Mouse (Mus musculus) activated CD4-positive, CD25-positive, alpha-beta regulatory T cell, adult 4 months (primary cell): Measurements from ENCODE around the gene Cyp17a1. TPM values are rescaled to one million over a fixed set of nuclear protein-coding genes. Genes with fewer than 3 reads are reported as not detected.

Source experiments
- ATAC-seq: one replicate; pipeline ENCODE4 v1.8.0; 2017
- polyA plus RNA-seq, 2 experiments: library from polyadenylated mRNA; unstranded; fragments of 100-300 nt; shearing (Covaris generic); gene quantifications; one replicate each; pipeline ENCODE4 v1.2.1; 2017

The Cyp17a1 gene
- polyA plus RNA-seq, 2 experiments from 2014 or later, result not detected

- ATAC-seq, result no peak
These were observed 31.4 kb downstream of the Cyp17a1 start for GRCm38 (mm10) chr19:46641420-46642085.

DNA sequence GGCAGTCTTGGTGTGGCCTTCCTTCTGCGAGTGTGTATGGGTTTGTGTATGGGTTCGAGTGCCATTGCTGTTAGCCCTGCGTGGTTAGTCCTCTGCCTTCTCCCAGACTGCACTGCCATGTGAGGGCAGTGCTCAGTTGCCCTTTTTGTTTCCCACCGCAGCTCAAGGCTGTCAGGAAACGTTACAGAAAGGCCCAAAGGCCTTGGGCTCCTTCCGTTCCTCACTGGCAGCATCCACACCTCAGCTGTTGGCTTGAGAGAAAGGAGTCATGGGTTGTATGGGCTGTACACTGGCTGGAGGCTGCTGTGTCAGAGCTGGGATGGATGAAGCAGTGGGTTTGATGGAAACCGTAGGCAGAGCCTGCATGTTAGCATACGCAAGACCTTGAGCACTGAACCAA lies 32.2 kb downstream of the Cyp17a1 start:
- ATAC-seq, result no peak

- ATAC-seq, result no peak
These were observed 33.5 kb downstream of the Cyp17a1 start for GRCm38 (mm10) chr19:46639496-46639895.

DNA sequence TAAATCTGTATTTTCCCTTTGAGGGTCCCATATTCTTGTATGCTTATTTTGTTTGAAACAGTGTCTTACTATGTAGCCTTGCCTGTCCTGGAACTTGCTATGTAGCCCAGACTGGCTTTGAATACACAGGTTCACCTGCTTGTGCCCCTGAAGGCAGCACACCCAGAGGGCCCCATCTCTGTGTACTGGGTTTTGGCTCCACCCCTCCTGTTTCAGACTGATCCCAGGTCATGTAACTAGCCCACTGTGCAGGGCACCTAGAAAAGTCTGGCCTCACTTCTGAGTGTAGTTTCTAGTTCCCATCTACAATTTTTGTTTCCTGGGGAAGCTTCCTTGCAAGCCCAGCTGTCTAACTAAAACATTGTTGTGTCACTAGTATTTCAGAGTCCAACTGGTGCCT lies 33.9 kb downstream of the Cyp17a1 start:
- no peak for ATAC-seq

DNA sequence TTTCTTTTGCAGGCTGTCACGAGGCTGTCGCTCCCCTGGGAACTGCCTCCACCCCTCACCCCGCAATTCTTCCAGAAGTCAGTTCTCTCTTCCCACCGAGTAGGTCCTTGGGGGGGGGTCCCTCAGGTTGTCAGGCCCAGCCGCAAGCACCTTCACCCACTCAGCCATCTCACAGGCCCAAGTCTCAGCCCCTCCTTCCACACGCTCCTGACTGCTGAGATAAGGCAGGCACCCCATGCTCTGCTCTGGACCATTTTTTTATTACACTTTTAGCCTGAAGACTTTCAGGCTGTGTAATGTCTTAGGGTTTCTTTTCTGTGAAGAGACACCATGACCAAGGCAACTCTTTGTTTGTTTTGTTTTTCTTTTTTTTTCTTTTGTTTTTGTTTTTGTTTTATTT lies 35.4 kb downstream of the Cyp17a1 start:
- no peak for ATAC-seq

GRCm38 (mm10) chr19:46635766-46636165 lies 37.2 kb downstream of the Cyp17a1 start:
- no peak for ATAC-seq

DNA sequence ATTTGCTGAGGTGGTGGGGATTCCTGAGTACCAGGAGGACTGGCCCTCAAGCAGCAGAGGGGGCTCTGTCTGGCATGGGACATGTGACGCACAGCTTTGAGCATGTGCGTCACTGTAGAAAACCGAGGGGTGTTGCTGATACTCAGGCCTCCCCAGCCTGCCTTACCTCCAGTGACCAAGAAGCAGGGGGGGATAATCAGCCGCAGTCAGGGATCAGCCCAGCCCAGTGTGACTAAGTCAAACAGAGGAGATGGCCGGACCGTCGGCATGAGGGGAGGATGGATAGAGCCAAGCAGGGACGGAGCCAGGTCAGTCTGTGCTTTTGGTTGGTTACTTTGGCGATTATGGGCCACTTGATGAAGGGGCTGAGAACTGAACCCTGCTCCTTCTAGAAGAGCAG lies 41.3 kb downstream of the Cyp17a1 start:
- ATAC-seq, result no peak

- ATAC-seq, result no peak
These were observed 43.2 kb downstream of the Cyp17a1 start for GRCm38 (mm10) chr19:46629807-46630206.

DNA sequence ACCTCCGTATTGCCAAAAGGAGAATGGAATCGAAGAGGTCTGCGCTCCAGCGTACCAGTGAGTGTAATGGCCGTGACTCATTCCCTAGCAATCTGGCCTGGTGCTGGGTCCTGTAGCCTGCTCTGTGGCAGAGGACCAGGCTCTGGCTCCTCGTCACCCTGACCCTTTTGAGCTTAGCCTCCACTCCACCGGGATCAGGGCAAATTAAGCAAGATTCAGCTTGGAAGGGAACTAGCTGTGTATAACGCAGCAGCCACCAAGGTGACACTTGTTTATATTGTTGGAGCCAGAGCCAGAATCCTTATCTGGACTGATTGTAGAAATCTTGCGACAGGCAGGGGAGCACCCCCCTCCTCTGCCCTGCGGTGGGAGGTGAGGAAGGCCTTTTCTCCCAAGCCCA lies 44.6 kb downstream of the Cyp17a1 start:
- ATAC-seq, result no peak

- no peak for ATAC-seq
These were observed 47.5 kb downstream of the Cyp17a1 start for GRCm38 (mm10) chr19:46625519-46625918.

DNA sequence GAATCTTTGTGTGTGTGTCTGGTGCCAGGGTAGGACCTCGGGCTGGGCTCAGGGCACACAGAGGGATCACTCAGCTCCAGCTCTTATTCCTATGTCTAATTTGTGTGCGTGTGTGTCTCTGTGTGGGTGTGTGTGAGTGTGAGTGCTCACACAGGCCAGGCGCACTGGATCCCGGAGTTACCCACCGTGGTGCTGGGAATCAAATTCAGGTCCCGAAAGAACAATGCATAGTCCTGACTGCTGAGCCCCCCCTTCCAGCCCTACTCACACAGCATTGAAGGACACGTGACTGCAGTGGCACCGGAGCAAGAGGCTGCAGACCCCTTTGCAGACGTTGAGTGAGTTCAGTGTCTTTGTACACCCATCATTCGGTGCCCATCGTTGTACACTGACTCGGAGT lies 48.0 kb downstream of the Cyp17a1 start:
- no peak for ATAC-seq

DNA sequence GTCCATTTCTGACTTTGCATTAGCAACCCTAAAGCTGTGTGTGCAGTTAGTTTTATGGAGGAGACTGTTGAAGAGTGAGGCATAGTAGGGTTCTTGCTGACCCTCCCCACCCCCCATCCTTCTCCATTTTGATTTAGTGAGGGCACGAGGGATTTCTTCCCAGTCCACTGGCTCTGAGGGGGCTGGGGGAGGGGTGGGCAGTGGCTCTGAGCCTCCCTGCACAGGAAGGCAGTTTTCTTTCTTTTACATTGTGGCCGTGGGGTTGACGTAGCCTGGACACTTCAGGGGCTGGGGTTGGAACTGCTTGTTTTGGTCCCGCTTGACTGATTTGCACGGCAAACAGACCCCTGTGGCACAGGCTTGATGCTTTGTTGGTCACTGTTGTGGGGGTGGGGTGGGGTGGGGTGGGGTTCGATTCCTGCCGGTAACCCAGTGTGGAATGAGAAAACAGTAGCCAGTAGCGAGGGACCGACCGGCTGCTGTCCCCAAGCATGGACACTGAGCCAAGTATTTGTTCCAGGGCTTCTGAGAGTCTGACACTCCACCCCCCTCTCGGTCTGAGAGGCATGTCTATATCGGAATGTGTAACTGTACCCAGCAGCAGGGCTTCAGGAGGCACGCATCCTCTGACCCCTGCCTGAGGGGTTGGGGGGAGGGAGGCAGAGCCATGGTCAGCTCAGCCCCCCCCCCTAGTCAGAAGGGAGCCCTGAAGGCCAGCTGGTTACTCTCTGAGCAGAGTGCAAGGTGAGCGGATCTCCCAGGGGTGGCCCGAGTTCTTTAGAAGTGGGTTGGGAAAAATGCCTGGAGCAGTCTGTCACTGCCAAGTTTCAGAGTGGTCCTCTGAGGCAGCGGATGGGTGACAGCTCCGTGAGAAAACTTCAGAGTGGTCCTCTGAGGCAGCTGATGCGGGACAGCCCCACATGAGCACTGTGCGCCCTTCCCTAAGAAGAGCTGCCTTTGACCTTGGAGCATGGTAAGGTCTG lies 48.9 kb downstream of the Cyp17a1 start:
- no peak for ATAC-seq

GRCm38 (mm10) chr19:46623194-46623667 lies 49.7 kb downstream of the Cyp17a1 start:
- no peak for ATAC-seq

DNA sequence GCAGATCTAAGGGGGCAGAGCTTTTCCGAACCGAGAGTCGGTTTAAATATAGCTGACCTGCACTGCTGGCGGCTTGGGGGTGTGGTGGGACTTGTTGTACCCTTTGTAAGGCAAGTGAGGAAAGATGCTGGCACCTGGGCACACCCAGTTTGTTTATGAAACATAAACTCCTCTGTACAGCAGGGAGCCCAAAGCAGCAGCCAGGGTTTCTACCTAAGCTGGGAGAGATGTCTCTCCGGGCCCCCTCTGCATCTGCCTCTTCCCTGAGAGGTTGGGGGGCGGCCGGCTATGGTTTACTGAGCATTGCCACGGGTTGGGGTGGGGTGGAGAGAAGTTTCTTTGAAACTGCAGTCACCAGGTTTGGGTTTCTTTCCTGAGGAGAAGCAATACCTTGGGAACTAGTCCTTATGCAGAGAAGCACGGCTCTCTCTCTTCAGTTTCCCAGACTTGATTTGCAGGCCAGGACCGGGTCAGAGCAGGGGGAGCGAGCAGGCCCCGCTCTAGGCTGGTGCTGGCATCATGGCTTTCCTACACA lies 50.2 kb downstream of the Cyp17a1 start:
- no peak for ATAC-seq

DNA sequence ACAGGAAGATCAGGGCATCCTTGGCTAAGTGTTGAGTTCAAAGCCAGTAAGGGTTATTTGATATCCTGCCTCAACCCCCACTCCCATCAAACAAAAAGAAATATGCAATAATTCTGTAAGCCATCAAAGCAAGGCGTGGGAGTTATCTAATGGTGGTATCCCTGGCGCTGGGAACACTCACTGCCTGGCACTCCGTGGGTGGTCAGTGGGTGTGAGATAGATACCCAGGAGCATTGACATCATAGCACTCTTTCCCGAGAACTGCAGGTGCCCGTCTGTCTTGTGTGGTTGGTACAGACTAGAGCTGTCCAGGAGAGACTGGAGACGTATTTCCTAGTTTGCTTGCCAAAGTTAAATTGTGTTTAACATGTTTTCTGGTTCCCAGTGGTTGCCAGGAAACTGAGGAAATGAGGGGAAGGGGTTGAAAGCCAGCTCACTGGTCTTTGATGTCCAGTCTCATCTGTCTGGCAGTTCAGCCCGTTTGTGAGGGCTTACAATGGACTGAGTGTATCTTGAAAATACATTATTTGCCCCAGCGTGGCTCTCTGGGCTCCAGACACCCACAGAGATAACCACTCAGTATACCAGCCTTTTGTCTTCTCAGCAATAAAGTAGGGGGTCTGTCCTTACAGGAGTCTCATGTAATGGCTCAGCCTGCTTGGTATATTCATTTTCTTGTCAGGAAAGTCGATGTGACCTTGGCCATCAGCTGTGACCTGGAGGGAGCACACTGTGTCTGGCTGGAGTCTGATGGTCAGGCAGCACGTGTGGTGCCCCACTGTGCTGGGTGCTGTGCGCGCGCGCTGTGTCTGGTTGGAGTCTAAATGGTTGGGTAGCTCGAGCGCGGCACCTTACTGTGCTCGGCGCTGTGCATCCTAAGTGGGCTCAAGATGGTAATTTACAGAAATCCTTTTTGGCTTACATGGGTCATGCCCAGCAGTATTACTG lies 51.5 kb downstream of the Cyp17a1 start:
- ATAC-seq, result no peak

- peak; percentile 84 for ATAC-seq
These were observed 52.8 kb downstream of the Cyp17a1 start for GRCm38 (mm10) chr19:46620016-46620808.

- no peak for ATAC-seq
These were observed 53.5 kb downstream of the Cyp17a1 start for GRCm38 (mm10) chr19:46619518-46619917.

DNA sequence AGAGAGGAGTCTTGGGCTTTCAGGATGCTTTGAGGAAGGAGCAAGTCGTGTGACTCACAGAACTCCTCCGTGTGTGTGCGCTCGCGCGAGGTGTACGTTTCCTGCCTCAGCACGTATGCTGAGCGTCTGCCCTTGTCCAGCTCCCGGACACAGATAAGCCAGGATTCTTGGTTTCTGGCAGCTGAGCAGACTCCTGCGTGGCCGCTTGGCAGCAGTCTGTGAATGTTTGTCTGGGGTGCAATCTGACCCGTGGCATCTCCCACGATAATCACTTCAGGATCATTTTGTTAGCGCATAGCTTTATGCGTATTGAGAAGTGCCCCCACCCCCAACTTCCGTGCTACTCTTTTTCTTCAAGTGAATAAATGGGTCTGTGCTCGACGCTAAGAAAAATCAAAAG lies 54.0 kb downstream of the Cyp17a1 start:
- no peak for ATAC-seq

DNA sequence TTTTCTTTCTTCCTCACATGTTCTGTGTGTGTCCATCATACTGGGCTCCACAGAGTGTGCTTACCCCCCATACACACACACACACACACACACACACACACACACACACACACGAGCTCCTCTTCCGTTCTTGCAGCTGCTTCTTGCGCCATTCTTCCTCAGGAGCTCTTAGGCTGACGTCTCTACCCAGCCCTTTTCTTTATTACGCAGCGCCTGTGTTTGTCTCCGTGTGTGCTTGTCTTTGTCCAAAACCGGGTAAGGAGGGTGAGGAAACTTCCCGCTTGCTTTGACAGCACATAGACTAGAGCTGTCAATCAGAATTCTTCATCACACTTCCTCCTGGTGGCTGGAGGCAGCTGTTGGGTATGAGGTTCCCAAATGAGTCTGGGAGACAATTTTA lies 54.6 kb downstream of the Cyp17a1 start:
- no peak for ATAC-seq

- peak; percentile 41 for ATAC-seq
These were observed 55.6 kb downstream of the Cyp17a1 start for GRCm38 (mm10) chr19:46617361-46617760.
